Mouse (Mus musculus) heart, embryonic 13.5 days (tissue): ENCODE data around the gene Olfr632. TPM values are rescaled to one million over a fixed set of nuclear protein-coding genes. Genes with fewer than 3 reads are reported as not detected.
A peak's percentile ranks its signal among the peaks of the same experiment; 100 is the strongest.
"Not testable (repeated sequence)": the region's sequence is repeated elsewhere in the genome, so short reads cannot be mapped to it uniquely, and the experiment has no call there.

Experiments
- ATAC-seq: fragments of 200-750 bp; cut with Nextera tagmentation; 2 replicates; pipeline ENCODE4 v1.8.0; 2017; ENCODE audit warnings: moderate TSS enrichment; ENCODE audit not compliant: insufficient number of reproducible peaks, low FRiP score, low TSS enrichment; ENCODE audit errors: extremely low read depth
- H3K27ac ChIP-seq: fragments of 300-500 bp; sonication (generic); replicated peaks from 2 replicates; pipeline ENCODE4 v1.5.1; 2015; ENCODE audit warnings: moderate library complexity, mild to moderate bottlenecking, inconsistent platforms
- H3K27me3 ChIP-seq: fragments of 300-500 bp; sonication (generic); replicated peaks from 2 replicates; pipeline ENCODE4 v1.6.1; 2015; ENCODE audit warnings: mild to moderate bottlenecking, inconsistent platforms
- H3K36me3 ChIP-seq: fragments of 300-500 bp; sonication (generic); 2 replicates; pipeline ENCODE4 v1.6.1; 2015; ENCODE audit warnings: mild to moderate bottlenecking, inconsistent platforms
- H3K4me1 ChIP-seq: fragments of 300-500 bp; sonication (generic); 2 replicates; pipeline ENCODE4 v1.6.1; 2015; ENCODE audit warnings: inconsistent platforms
- H3K4me2 ChIP-seq: fragments of 300-500 bp; sonication (generic); 2 replicates; pipeline ENCODE4 v1.6.1; 2015; ENCODE audit warnings: inconsistent platforms, mild to moderate bottlenecking, moderate library complexity
- H3K4me3 ChIP-seq: fragments of 300-500 bp; sonication (generic); 2 replicates; pipeline ENCODE4 v1.5.1; 2015; ENCODE audit warnings: moderate library complexity, mild to moderate bottlenecking, inconsistent platforms
- H3K9ac ChIP-seq: fragments of 300-500 bp; sonication (generic); 2 replicates; pipeline ENCODE4 v1.6.1; 2015; ENCODE audit warnings: inconsistent platforms, mild to moderate bottlenecking, moderate library complexity
- H3K9me3 ChIP-seq: fragments of 300-500 bp; sonication (generic); 2 replicates; pipeline ENCODE4 v1.6.1; 2016; ENCODE audit warnings: inconsistent platforms
- WGBS: fragments of 180-500 bp; shearing (Covaris S2); methylation state at CpG from one replicate; pipeline ENCODE4 v1.1.7; 2015; ENCODE audit warnings: mixed read lengths; 5-methylcytosine and 5-hydroxymethylcytosine counted together
- polyA plus RNA-seq: library from polyadenylated mRNA; unstranded; fragments of >200 nt; fragmentation: Nextera tagmentation; extraction: Ambion mirVana; gene quantifications from 2 replicates; pipeline ENCODE4 v1.2.1, GENCODE M21; 2015

The Olfr632 gene
- not detected in 2 replicates for polyA plus RNA-seq

DNA sequence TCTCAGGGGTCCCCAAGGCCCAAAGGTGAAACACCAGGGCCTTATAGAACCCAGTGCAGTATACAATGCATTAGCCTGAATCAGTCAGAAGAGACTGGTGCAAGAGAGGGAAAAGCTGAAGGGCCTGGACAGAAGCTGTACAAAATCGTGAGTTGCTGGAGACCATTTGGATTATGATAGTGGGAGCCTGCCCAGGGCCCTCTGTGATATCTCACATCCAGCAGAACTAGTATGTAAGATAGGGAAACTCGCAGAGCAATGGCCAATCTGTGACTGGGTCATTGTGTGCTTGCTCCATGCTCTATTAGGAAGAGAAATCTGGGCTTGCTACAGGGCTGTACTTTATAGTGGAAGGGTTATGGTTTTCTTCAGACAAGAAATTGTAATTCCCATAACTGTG is at the start of gene Olfr632:
Gene Olfr632 (plus strand): TSS at position 84 of the 400 bp plus-strand sequence.
- no peak within 1 kb of the TSS for H3K9ac ChIP-seq
- no peaks in the 10 kb centered on the region for H3K4me1 ChIP-seq
- H3K9me3 ChIP-seq, result no peaks in the 10 kb centered on the region
- no peaks in the 10 kb centered on the region for H3K36me3 ChIP-seq
- no peak within 1 kb of the TSS for H3K4me3 ChIP-seq
- no peak within 1 kb of the TSS for H3K27ac ChIP-seq
- no peak for ATAC-seq
- WGBS, result 36% methylated on average over 2 of the region's 2 CpGs
- H3K4me2 ChIP-seq, result no peak within 1 kb of the TSS
- no peaks in the 10 kb centered on the region for H3K27me3 ChIP-seq

DNA sequence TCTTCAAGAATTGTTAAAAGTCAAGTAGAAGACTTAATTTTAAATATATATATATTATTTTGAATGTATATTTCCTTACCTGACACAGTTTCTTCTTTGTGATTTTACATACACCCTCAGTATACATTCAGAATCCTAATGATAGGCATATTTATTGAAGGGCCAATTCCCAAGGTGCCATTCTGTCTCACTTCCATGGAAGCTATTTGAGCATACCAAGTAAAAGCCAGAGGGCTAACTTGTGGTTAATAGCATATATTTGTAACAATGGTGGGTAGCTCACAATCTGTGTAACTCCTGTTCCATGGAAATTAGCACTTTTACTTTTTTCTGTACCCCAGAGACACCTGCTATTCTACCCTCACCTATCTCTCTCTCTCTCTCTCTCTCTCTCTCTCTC is 48.0 kb upstream of the Olfr632 start, which contains the start of gene Olfr66:
Gene Olfr66 (minus strand): TSS at position 101 of the 400 bp plus-strand sequence.
- no peak for ATAC-seq
- H3K9me3 ChIP-seq, result no peaks in the 10 kb centered on the region

DNA sequence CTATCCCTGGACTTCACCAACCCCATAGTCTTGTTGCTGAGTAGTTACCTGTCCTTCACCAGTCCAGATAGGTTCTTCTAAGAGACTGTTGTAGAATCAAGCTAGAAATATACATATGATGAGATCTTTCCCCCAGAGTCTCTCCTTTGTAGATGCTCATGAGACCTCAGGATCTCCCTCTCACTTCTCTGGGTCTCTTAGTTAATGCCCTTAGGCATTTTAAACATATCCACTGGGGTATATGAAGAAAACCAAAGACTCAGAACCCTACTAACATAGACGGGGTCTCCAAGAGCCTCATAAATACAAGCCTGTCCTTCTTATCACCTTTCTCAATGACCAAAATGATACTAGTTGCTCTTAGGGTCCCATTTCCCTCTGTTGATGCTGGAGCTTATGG is 39.8 kb upstream of the Olfr632 start, which contains the start of gene Olfr64:
Gene Olfr64 (minus strand): TSS at position 101 of the 400 bp plus-strand sequence.
- ATAC-seq, result no peak
- Histone ChIP-seq H3K27ac (no peak within 1 kb of the TSS), H3K4me1 (no peaks in the 10 kb centered on the region), H3K9ac (no peak within 1 kb of the TSS), H3K27me3 (no peaks in the 10 kb centered on the region), H3K4me3 (no peak within 1 kb of the TSS), H3K4me2 (no peak within 1 kb of the TSS), H3K9me3 (no peaks in the 10 kb centered on the region), H3K36me3 (no peaks in the 10 kb centered on the region)
- WGBS, result 73% methylated on average over 1 of the region's 1 CpGs

More for the DNA sequence above, 48.0 kb upstream of the Olfr632 start, which contains the start of gene Olfr66:
- Histone ChIP-seq H3K36me3 (no peaks in the 10 kb centered on the region), H3K27ac (no peak within 1 kb of the TSS), H3K27me3 (no peaks in the 10 kb centered on the region), H3K4me2 (no peak within 1 kb of the TSS), H3K4me1 (no peaks in the 10 kb centered on the region), H3K9ac (no peak within 1 kb of the TSS), H3K4me3 (no peak within 1 kb of the TSS)

DNA sequence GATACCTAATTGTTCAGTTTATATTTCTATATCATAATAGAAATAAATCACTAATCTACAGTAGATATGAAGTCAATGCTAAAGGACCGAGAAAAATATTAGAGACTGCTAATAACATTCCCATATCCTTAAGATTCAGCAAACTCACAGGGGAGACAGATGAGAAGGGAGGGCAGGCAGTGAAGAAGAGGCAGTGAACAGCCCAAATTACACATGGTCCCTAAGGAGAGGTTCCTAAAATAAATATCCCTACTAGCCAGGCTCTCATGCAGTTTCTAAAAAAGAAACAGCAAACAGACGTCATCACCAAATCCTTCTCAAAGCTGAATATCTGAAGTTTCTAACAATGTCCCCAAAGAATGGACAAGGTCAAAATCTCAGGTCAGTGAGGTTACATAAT is 31.0 kb upstream of the Olfr632 start, which contains the start of gene Olfr65:
Gene Olfr65 (plus strand): TSS at position 301 of the 400 bp plus-strand sequence.
- no peak within 1 kb of the TSS for H3K27ac ChIP-seq
- H3K27me3 ChIP-seq, result peaks cover 4% of the 10 kb centered on the region; the same call in 1 of the 2 replicates
- no peaks in the 10 kb centered on the region for H3K9me3 ChIP-seq
- H3K36me3 ChIP-seq, result no peaks in the 10 kb centered on the region
- WGBS, result 64% methylated on average over 2 of the region's 2 CpGs
- no peak within 1 kb of the TSS for H3K9ac ChIP-seq
- no peak within 1 kb of the TSS for H3K4me3 ChIP-seq
- H3K4me2 ChIP-seq, result no peak within 1 kb of the TSS
- H3K4me1 ChIP-seq, result no peaks in the 10 kb centered on the region
- ATAC-seq, result no peak

DNA sequence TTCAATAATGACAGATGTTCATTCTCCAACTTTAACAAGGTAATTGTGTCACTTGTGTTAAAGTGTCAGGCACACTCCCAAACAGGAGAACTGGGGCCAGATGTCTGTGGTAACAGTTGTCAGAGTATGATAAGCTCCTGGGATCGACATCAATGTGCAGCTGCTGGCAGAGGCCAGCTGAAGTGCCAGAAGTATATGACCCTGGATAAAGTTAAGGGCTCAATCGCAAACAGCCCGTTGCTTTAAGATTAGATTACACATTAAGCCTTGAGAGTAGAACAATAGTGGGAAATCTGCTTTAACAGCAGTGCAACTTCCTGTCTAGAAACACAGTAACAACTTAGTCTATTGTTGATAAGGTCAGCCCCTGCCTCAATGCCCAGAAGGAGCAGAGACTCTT is 24.1 kb upstream of the Olfr632 start:
- Histone ChIP-seq H3K27ac (0 out of 2 replicates have a peak overlapping the region, but pooled peaks have one; percentile 24), H3K9ac (no peak overlapping the region), H3K4me1 (peaks cover 18% of the 10 kb centered on the region), H3K4me2 (peak overlapping the region; percentile 1; the same call in 1 of the 2 replicates), H3K27me3 (peaks cover 21% of the 10 kb centered on the region), H3K9me3 (no peaks in the 10 kb centered on the region), H3K4me3 (no peak overlapping the region), H3K36me3 (no peaks in the 10 kb centered on the region)
- peak; percentile 62 for ATAC-seq
- 4% methylated on average over 3 of the region's 3 CpGs for WGBS

DNA sequence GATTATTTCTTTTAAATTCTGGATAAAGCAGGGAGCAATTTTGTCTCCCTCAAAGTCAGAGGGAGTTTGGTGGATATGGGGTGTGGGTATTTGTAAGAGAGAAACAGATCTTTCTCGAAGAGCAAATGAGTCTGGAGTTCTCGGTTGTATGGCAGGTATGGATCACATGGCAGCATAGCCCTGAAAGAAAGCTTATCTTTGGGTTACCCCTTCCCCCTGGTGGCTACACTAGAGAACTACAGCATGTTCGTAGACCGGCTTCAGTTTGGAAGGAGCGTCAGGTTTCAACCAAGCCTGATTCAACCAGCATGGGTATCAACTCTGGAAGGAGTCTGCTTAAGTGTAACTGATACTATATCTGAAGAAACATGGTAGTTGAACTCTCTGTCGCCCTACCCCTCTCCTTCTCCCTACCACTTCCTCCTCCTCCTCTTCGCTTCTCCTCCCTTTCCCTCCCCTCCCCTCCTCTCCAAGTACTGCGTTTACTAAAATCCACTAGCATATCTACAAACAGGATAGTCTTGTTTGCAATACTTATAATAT is 21.1 kb upstream of the Olfr632 start:
- no peak for ATAC-seq

DNA sequence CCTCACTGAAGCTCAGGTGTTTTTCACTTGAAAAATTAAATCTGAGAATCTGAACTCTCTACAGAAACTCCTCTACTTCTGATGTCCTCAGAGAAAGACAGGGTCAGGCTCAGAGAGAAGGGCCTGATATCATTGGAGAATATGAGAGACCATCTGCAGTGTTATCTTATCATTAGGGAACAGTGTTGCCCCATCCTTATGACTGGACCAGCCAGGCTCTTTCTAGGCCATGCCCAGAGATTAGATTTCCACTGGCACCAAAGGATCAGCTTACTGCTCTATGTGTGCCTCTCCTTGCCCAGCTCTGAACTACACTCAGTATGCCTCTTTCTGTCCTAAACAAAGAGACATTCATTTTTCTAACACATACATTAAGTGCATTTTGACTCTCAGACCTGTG is 18.8 kb upstream of the Olfr632 start:
- Histone ChIP-seq H3K9me3 (no peaks in the 10 kb centered on the region), H3K9ac (no peak overlapping the region), H3K27me3 (peaks cover 17% of the 10 kb centered on the region), H3K27ac (no peak overlapping the region), H3K4me2 (no peak overlapping the region), H3K4me1 (peaks cover 6% of the 10 kb centered on the region), H3K36me3 (no peaks in the 10 kb centered on the region), H3K4me3 (no peak overlapping the region)
- ATAC-seq, result no peak

More for the DNA sequence above, 21.1 kb upstream of the Olfr632 start:
- Histone ChIP-seq H3K9me3 (no peaks in the 10 kb centered on the region), H3K36me3 (no peaks in the 10 kb centered on the region), H3K4me1 (peaks cover 18% of the 10 kb centered on the region), H3K27ac (no peak overlapping the region), H3K4me2 (no peak overlapping the region), H3K27me3 (peaks cover 17% of the 10 kb centered on the region), H3K9ac (no peak overlapping the region), H3K4me3 (no peak overlapping the region)
- WGBS, result 42% methylated on average over 8 of the region's 8 CpGs

DNA sequence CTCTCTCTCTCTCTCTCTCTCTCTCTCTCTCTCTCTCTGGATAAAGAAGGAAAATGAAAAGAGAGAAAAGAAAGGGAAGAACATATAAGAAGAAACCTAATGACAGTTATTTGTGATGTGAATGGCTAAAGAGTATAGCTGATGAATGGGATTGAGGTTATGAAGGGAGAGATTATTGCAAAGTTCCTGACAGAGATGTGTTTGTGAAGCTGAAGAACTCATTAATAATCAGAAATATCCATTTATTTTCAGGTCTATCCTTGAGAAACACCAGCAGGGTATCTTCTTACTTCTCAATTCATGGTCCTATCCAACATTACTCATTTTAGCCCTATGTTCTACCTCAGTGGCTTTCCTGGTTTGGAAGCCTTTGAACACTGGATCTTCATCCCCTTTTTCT is 5.6 kb upstream of the Olfr632 start, which contains the start of gene Olfr631:
Gene Olfr631 (plus strand): TSS at position 301 of the 400 bp plus-strand sequence.
- Histone ChIP-seq H3K9me3 (no peaks in the 10 kb centered on the region), H3K9ac (no peak within 1 kb of the TSS), H3K27me3 (no peaks in the 10 kb centered on the region), H3K4me2 (no peak within 1 kb of the TSS), H3K4me1 (no peaks in the 10 kb centered on the region), H3K4me3 (no peak within 1 kb of the TSS), H3K27ac (no peak within 1 kb of the TSS), H3K36me3 (no peaks in the 10 kb centered on the region)
- no peak for ATAC-seq

DNA sequence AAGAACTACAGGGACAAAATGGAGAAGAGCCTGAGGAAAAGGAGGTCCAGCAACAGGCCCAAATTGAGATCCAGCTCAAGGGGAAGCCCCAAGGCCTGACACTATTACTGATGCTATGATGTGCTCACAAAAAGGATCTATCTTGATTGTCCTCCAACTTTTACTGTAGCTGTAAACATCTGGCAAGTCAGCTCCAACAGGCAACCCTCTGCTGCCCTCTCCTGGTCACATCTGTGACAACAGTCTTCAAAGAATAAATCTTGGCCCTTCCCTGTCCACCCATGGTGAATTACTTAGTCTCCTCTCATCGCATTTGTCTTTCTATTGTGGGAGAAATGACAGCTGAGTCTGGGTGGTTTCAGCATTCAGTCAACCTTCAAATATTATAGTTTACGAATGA is 8.6 kb downstream of the Olfr632 start:
- ATAC-seq, result no peak
- Histone ChIP-seq H3K4me3 (no peak overlapping the region), H3K27ac (no peak overlapping the region), H3K27me3 (no peaks in the 10 kb centered on the region), H3K4me2 (no peak overlapping the region), H3K36me3 (no peaks in the 10 kb centered on the region), H3K9me3 (no peaks in the 10 kb centered on the region), H3K4me1 (no peaks in the 10 kb centered on the region), H3K9ac (no peak overlapping the region)
- WGBS, result 22% methylated on average over 2 of the region's 2 CpGs

DNA sequence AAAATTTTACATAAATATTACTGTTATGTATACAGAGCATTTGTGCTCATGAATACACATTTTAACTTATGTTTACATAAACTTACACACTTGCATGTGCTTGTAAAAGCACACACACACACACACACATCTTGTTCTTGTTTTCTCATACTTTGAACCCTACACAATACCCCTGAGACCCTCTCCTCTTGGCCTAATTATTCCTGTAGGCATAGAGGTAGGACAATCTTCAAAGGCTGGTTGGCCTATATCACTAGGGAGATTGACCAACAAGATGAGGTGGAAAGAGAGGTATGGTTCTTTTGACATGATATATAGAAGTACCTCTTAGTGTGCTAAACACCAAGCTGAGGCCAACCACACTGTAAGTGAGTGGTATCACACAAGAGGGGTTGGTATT is 10.0 kb downstream of the Olfr632 start, which contains the start of gene Olfr633:
Gene Olfr633 (plus strand): TSS at position 301 of the 400 bp plus-strand sequence.
- Histone ChIP-seq H3K9ac (no peak within 1 kb of the TSS), H3K36me3 (no peaks in the 10 kb centered on the region), H3K27me3 (no peaks in the 10 kb centered on the region), H3K9me3 (no peaks in the 10 kb centered on the region), H3K4me2 (no peak within 1 kb of the TSS), H3K4me3 (no peak within 1 kb of the TSS), H3K4me1 (no peaks in the 10 kb centered on the region), H3K27ac (no peak within 1 kb of the TSS)
- no peak for ATAC-seq

DNA sequence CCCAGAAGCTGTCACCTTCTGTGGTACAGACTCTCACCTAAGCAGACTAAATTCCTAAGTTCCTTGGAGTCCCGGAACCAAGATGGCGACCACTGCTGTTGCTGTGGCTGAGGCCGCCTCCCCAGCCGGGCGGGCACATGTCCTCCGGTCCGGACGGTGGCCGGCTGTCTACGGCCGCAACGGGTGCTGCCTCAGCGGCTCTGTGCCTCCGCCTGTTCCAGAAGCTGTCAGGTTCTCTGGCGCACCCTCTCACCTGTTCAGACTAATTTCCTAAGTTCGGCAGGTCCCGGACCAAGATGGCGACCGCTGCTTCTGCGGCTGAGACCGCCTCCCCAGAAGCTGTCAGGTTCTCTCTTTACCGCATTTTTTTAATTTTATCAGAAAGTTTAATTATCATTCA is 32.7 kb downstream of the Olfr632 start:
- H3K4me1 ChIP-seq, H3K27ac ChIP-seq, H3K4me2 ChIP-seq, H3K4me3 ChIP-seq, H3K9ac ChIP-seq, H3K9me3 ChIP-seq, H3K27me3 ChIP-seq, H3K36me3 ChIP-seq, ATAC-seq: not testable (repeated sequence)
- 89% methylated on average over 22 of the region's 22 CpGs for WGBS

DNA sequence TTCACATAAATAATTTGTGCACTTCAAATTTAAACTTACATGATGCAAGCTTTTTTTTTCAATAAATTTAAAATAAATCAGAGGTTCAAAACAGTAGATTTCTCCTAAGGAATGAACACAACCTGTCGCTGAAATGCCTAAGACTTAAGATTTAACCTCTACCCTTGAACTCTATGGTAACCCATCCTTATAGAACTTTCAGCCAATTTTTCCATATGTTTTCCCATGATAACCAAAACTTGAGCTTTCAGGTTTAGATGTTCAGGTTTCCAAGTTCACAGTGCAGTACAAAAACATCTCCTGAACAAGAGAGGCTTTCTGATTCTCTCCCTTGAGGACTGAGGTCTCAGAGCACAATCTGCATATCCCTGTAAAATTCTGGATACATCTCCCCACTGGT is 36.7 kb downstream of the Olfr632 start, which contains the start of gene Olfr635:
Gene Olfr635 (plus strand): TSS at position 301 of the 400 bp plus-strand sequence.
- ATAC-seq, result no peak
- no peaks in the 10 kb centered on the region for H3K36me3 ChIP-seq
- 55% methylated on average over 1 of the region's 1 CpGs for WGBS
- H3K27me3 ChIP-seq, result no peaks in the 10 kb centered on the region
- H3K4me2 ChIP-seq, result no peak within 1 kb of the TSS
- no peak within 1 kb of the TSS for H3K4me3 ChIP-seq
- H3K9ac ChIP-seq, result no peak within 1 kb of the TSS
- H3K27ac ChIP-seq, result no peak within 1 kb of the TSS
- H3K4me1 ChIP-seq, result no peaks in the 10 kb centered on the region
- H3K9me3 ChIP-seq, result no peaks in the 10 kb centered on the region
